Mouse (Mus musculus): Measurements from ENCODE around the gene Kansl3. TPM values are rescaled to one million over a fixed set of nuclear protein-coding genes. Genes with fewer than 3 reads are reported as not detected.

Gene Kansl3
- polyA plus RNA-seq, 1 experiment from 2014 or later = 35.9 TPM

DNA sequence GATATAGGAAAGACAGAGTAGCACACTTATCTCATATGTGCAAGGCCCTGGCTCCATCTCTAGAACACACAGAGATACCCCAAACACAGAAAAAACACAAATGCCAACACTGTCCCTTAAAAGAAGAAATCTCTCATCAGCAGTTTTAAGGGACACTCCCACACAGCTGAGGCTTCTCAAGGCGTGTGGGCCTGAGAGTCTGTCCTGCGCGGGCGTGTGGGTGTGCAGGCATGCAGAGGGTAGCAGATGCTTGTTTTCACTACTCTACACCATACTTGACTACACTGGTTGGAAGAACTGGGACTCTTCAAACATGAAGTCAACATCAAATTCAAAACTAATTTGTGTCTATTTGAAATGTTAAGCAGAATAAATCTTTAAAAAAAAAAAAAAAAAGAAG lies 16.6 kb downstream of the Kansl3 start:
- no peaks in the 10 kb centered on the region for H3K4me1 ChIP-seq (replicated peaks)
- WGBS = 96% methylated on average over 4 of the region's 4 CpGs
- H3K4me3 ChIP-seq = no peak overlapping the region
- H3K9ac ChIP-seq = no peak overlapping the region
- peaks cover 96% of the 10 kb centered on the region for H3K36me3 ChIP-seq
- ATAC-seq (ENCODE audit: low FRiP score) = no peak
- H3K9me3 ChIP-seq = no peaks in the 10 kb centered on the region
- H3K27ac ChIP-seq = no peak overlapping the region
- no peaks in the 10 kb centered on the region for H3K27me3 ChIP-seq
- no peak overlapping the region for H3K4me2 ChIP-seq

DNA sequence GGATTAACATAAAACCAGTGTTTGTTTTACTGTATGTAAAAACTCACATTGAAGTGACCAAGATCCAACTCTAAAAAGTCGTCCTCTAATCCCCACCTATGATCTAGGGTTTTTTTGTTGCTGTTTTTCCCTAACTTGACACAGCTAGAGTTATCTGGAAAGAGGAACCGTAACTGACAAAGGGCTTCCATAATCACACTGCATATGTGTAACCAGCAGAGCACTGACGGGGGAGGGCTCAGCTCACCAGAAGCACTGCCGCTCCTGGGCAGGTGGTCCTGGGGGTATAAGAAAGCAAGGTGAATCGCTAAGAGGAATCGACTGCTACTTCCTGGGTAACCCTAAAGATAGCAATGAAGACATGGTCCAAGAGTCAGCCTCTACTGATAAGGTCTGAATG lies 26.4 kb downstream of the Kansl3 start:
- no peak overlapping the region for H3K9ac ChIP-seq
- H3K4me3 ChIP-seq = no peak overlapping the region
- peaks cover 97% of the 10 kb centered on the region for H3K36me3 ChIP-seq
- H3K27me3 ChIP-seq = no peaks in the 10 kb centered on the region
- H3K27ac ChIP-seq = no peak overlapping the region
- H3K9me3 ChIP-seq = no peaks in the 10 kb centered on the region
- no peak for ATAC-seq (ENCODE audit: low FRiP score)
- 95% methylated on average over 6 of the region's 6 CpGs for WGBS
- no peak overlapping the region for H3K4me2 ChIP-seq
- H3K4me1 ChIP-seq (replicated peaks) = no peaks in the 10 kb centered on the region

DNA sequence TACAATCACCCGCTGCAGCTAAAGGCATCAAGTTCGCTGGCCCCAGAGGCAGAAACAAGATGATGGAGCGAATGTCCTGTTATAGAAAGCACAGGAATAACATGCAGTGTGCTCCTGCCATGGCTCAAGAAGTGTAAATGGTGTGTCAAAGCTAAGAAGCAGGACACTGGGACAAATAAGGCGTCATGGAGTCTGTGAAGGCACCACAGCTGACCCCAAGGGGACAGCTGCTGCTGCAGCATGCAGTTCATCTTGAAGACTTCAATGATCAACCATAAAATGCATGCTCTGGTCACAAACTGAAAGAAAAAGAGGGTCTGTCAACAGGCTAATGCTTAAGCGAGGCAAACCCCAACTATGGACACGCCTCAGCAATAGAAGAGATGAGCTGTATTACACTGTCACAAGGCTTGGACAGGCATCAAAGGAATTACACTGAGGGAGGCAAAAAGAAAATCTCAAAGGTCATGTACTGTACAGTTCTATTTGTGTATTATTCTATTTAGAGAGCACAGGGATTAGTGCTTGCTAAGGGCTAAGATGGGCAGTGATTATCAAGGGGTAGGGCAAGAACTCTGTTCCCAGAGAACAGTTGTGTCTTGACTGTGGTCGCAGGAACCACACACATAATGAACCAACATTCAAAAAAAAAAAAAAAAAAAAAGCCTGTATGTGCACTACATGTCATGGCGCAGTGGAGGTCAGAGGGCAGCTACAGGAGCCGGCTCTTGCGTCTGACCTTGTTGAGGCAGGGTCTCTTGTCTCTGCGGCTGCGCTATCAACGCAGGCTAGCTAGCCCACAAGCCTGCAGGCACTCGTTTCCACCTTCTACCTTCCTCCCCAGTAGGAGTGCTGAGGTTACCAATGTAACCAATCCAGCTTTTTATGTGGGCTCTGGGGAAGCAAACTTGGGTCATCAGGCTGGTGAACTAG lies 35.8 kb downstream of the Kansl3 start:
- 86% methylated on average over 14 of the region's 14 CpGs for WGBS
- no peak overlapping the region for H3K27ac ChIP-seq
- H3K4me1 ChIP-seq (replicated peaks) = no peaks in the 10 kb centered on the region
- H3K9me3 ChIP-seq = no peaks in the 10 kb centered on the region
- no peak for ATAC-seq (ENCODE audit: low FRiP score)
- no peak overlapping the region for H3K9ac ChIP-seq
- H3K4me3 ChIP-seq = no peak overlapping the region
- no peaks in the 10 kb centered on the region for H3K27me3 ChIP-seq
- H3K36me3 ChIP-seq = peaks cover 70% of the 10 kb centered on the region
- H3K4me2 ChIP-seq = no peak overlapping the region

DNA sequence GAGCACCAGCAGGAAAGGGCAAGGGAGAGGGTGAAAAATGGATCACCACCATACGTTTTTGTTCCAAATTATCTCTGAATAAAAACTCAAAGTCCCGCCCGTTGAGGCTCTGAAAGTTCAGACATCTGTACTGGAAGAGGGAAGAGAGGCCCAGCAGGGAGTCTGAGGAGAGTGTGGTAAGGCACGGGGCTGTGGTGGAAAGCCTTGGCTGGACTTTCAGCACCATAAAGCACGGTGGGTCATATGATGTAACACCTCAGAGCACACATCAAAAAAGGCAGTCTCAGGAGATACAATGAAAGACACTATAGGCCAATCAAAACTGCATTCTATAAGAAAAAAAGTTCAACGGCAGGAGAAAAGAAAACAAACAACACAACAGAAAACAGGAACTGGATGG lies 37.2 kb downstream of the Kansl3 start:
- 83% methylated on average over 6 of the region's 6 CpGs for WGBS
- no peak overlapping the region for H3K9ac ChIP-seq
- no peak overlapping the region for H3K4me3 ChIP-seq
- H3K9me3 ChIP-seq = no peaks in the 10 kb centered on the region
- H3K4me2 ChIP-seq = no peak overlapping the region
- no peak for ATAC-seq (ENCODE audit: low FRiP score)
- H3K4me1 ChIP-seq (replicated peaks) = no peaks in the 10 kb centered on the region
- H3K36me3 ChIP-seq = peaks cover 67% of the 10 kb centered on the region
- no peak overlapping the region for H3K27ac ChIP-seq
- H3K27me3 ChIP-seq = no peaks in the 10 kb centered on the region

DNA sequence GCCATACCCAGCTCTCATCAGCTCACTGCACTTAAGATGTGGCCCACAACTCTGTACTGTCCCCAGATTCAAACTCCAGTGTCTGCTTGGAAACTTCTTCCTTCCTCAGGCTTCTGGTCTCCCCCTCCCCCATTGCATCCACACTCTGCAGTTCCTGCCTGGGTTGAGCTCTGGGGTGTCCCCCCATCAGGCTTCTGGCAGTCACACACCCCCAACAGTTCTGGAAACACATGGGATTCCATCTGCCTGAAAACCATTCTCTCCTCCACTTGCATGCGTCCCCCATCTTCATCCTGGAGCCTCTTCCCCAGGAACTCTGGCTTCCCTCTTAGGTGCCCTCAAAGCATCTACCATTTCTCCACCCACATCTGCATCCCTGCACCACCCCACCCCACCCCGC lies 42.2 kb downstream of the Kansl3 start:
- Histone ChIP-seq H3K27me3 (no peaks in the 10 kb centered on the region), H3K4me1 (replicated peaks) (no peaks in the 10 kb centered on the region), H3K4me3 (no peak overlapping the region), H3K9ac (no peak overlapping the region), H3K9me3 (no peaks in the 10 kb centered on the region), H3K36me3 (peaks cover 47% of the 10 kb centered on the region), H3K4me2 (no peak overlapping the region), H3K27ac (no peak overlapping the region)
- ATAC-seq (ENCODE audit: low FRiP score) = no peak
- 89% methylated on average over 2 of the region's 2 CpGs for WGBS

DNA sequence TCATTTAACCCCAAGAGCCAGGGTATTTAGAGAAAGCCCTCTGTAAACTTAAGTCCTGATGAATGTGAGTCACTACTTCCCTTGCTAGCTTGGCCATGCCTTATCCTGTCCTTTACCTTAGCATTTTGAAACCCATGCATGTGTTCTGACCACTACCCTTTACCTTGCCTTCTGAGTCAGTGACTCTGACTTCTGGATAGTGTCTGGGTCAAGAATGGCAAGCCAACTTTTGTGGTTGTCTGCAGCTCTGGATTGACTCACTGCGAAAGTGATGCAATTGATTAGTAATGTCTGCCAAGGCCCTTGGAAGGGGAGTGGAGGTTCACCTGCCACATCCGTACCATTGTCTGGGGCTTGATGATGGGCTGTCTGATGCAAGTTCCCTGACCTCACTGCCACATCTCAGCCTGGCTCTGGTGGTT lies 43.1 kb downstream of the Kansl3 start:
- Histone ChIP-seq H3K27ac (no peak overlapping the region), H3K27me3 (no peaks in the 10 kb centered on the region), H3K9me3 (no peaks in the 10 kb centered on the region), H3K36me3 (peaks cover 44% of the 10 kb centered on the region), H3K4me2 (no peak overlapping the region), H3K9ac (no peak overlapping the region), H3K4me3 (no peak overlapping the region), H3K4me1 (replicated peaks) (no peaks in the 10 kb centered on the region)
- 95% methylated on average over 2 of the region's 2 CpGs for WGBS
- no peak for ATAC-seq (ENCODE audit: low FRiP score)

DNA sequence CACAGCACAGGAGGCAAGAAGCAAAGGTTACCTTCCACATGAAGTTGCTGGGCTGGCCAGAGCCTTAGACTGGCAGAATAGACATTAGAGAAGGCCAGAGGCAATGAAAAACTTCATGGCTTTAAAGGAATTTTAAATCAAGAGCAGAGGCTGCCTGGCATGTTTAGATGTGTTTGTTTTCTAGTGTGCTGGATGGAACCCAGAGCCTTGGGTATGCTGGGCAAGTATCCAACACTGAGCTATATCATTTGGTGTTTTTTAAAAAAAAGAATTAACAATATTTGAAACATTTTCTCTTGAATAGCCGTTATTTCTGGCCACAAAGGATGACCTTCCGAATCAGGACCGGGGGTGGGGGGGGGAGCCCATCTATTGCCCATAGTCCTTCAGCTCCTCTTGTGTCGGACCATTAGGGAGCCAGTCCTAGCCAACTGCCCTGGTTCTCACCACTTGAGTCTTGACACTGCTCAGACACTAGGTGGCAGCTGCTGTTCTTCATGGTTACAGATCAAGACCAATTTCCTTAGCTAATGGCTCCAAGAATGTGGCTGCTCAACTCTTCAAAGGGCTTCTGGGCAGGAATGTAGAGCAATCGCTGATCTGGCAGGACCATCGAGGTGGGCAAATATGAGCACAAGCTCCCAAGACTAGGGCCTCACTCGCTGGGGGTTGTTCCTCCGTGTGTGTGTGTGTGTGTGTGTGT lies 45.1 kb downstream of the Kansl3 start:
- H3K27ac ChIP-seq = no peak overlapping the region
- 58% methylated on average over 8 of the region's 8 CpGs for WGBS

DNA sequence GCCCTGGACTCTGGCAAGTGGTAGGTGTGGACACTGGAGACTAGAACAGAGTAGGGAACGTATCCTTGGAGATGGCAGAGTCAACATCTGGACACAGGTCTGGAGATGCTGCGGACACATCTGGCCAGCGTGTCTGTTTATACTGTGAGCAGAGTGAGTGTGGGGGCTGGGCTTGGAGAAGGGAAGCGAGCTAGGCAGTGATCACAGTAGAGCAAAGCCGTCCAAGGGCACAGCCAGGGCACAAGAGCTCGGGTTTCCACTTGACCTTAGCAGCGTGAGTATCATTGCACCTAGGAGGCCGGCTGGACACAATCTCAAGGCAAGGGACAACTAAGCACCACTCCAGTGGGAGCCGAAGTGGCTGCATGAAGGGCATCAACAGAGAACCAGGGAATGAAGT lies 45.9 kb downstream of the Kansl3 start:
- Histone ChIP-seq H3K27ac (no peak overlapping the region), H3K4me3 (no peak overlapping the region), H3K27me3 (no peaks in the 10 kb centered on the region), H3K9ac (no peak overlapping the region), H3K4me2 (no peak overlapping the region), H3K4me1 (replicated peaks) (no peaks in the 10 kb centered on the region), H3K36me3 (peaks cover 35% of the 10 kb centered on the region), H3K9me3 (no peaks in the 10 kb centered on the region)
- no peak for ATAC-seq (ENCODE audit: low FRiP score)
- 75% methylated on average over 9 of the region's 9 CpGs for WGBS

More for the DNA sequence above, 45.1 kb downstream of the Kansl3 start:
- no peak overlapping the region for H3K4me2 ChIP-seq
- H3K4me3 ChIP-seq = no peak overlapping the region
- no peak overlapping the region for H3K9ac ChIP-seq
- no peaks in the 10 kb centered on the region for H3K4me1 ChIP-seq (replicated peaks)
- H3K9me3 ChIP-seq = no peaks in the 10 kb centered on the region
- 0 out of 2 replicates have a peak, but pooled peaks have one; percentile 46 for ATAC-seq (ENCODE audit: low FRiP score)
- no peaks in the 10 kb centered on the region for H3K27me3 ChIP-seq
- peaks cover 41% of the 10 kb centered on the region for H3K36me3 ChIP-seq

DNA sequence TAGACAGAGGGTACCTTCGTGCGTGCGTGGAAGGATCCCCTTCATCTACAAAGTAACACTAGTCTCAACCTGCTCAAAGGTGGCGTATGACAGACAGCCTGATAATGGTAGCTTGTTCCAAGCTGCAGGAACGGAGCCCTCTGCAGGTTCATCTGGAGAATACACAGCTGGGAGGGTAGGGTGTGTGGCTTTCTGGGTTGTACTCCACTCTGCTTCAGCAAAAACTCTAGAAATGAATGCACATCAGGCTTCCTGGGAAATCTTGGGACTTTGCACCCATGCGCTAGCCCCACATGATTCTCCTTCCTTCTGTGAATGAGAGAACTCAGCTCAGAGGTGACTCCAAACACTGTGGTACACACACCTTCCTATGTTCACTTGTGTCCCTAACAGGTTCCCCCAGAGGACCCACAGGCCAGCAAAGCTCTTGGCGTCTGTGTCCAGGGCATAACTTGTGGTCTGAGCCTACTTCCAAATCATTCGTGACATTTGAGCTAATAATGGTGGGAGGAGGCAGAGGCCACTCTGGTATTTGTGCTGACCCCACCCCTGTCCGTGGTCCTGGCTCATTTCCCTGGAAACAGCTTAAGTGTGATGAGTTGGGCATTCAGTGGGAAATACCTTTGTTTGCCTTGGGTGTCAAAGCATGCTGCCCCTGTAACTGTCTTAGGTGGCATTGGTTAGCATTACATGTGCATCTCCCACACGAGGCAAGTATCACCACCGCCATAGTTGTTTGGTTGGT lies 47.0 kb downstream of the Kansl3 start:
- WGBS = 75% methylated on average over 11 of the region's 11 CpGs
- Histone ChIP-seq H3K9me3 (no peaks in the 10 kb centered on the region), H3K4me2 (no peak overlapping the region), H3K36me3 (peaks cover 25% of the 10 kb centered on the region), H3K4me3 (no peak overlapping the region), H3K9ac (no peak overlapping the region), H3K27ac (no peak overlapping the region), H3K27me3 (no peaks in the 10 kb centered on the region), H3K4me1 (replicated peaks) (no peaks in the 10 kb centered on the region)
- no peak for ATAC-seq (ENCODE audit: low FRiP score)

DNA sequence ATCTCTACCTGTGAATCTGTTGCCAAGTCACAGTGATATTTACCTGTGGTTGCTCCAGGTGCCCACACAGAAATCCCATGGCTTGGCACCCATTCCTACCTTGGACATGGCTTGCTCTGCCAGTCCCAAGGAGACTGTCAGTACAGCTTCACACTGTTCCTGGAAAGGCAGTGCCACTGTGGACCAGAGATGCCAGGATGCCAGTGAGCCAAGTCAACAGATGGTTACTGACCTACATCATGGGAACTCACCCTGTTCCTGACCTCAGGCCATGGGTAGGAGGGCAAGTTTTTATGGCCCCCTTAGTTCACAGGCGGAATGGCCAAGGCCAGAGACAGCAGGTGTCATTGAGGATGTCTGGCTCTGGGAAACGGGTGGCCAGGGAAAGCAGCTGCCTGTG lies 47.8 kb downstream of the Kansl3 start:
- no peaks in the 10 kb centered on the region for H3K9me3 ChIP-seq
- no peaks in the 10 kb centered on the region for H3K4me1 ChIP-seq (replicated peaks)
- ATAC-seq (ENCODE audit: low FRiP score) = no peak
- H3K36me3 ChIP-seq = peaks cover 25% of the 10 kb centered on the region
- no peak overlapping the region for H3K4me2 ChIP-seq
- no peak overlapping the region for H3K4me3 ChIP-seq
- H3K27ac ChIP-seq = no peak overlapping the region
- WGBS = 85% methylated on average over 2 of the region's 2 CpGs
- H3K9ac ChIP-seq = no peak overlapping the region
- no peaks in the 10 kb centered on the region for H3K27me3 ChIP-seq

DNA sequence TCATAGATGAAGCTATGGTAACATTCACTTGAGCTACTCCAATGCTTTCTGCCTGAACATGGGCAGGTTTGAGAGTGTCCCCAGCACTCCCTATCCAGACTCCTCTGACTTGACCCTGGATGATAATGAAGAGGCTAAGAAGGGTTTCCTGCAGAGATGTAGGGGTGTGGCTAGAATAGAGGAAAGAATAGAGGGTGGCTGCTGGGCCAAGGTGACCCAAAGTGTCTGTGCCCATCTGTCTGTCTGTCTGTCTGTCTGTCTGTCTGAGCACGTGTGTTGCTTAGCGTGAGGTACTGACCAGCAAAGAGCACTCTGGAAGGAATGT lies 53.2 kb downstream of the Kansl3 start:
- Histone ChIP-seq H3K27me3 (0 out of 2 replicates have a peak, but pooled peaks cover 2% of the 10 kb centered on the region), H3K9ac (no peak overlapping the region), H3K4me1 (replicated peaks) (no peaks in the 10 kb centered on the region), H3K4me3 (no peak overlapping the region), H3K27ac (no peak overlapping the region), H3K4me2 (no peak overlapping the region), H3K36me3 (peaks cover 12% of the 10 kb centered on the region), H3K9me3 (no peaks in the 10 kb centered on the region)
- no peak for ATAC-seq (ENCODE audit: low FRiP score)
- WGBS = 84% methylated on average over 2 of the region's 2 CpGs

Measured in hindbrain, embryonic 13.5 days (tissue).